Mouse (Mus musculus) kidney, adult 2 months (tissue): ENCODE measurements around the gene Pabpc6.

ENCODE experiments used
- CTCF ChIP-seq: fragments of 200-500 bp; conservative IDR thresholded peaks from 2 replicates; pipeline ENCODE4 v1.5.1; 2011; ENCODE audit warnings: low read depth, mild to moderate bottlenecking, control low read depth, low read length, moderate library complexity, mixed read lengths; ENCODE audit not compliant: insufficient read depth, insufficient read length
- POLR2A ChIP-seq: fragments of 200-500 bp; IDR thresholded peaks from one replicate; pipeline ENCODE4 v1.6.1; 2011; ENCODE audit warnings: low read depth, low read length, control low read depth

DNA sequence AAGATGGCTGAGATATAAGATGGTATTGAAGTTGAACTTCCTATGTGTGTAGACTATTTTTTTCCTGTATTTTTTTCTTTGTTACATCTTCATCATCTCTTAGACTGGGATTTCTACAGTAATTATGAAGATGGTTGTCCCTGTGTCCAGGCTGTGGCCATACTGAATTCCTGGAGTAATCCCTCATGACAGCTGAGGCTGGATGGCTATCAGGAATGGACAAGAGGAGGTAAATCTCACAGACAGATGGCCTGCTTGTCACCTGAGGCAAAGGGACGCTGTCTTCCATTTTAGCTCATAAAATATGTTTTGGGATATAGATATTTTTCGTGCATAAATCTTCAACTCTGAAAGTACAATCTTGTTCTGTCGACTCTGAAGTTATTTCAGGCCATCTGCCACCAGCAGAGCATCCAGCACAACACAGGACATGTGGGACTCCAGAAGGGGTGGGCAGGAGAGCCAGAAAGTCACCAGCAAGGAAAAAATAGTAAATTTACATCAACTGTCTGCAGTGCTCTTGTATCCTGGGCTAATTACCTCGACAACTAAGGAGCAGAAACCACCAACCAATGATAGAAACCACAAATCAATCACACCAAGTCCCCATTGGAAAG is 14.1 kb upstream of the Pabpc6 start:
- TF ChIP-seq CTCF: no peak
- TF ChIP-seq POLR2A: no peak
